Mouse (Mus musculus): ENCODE results near the gene Dppa4.

DNA sequence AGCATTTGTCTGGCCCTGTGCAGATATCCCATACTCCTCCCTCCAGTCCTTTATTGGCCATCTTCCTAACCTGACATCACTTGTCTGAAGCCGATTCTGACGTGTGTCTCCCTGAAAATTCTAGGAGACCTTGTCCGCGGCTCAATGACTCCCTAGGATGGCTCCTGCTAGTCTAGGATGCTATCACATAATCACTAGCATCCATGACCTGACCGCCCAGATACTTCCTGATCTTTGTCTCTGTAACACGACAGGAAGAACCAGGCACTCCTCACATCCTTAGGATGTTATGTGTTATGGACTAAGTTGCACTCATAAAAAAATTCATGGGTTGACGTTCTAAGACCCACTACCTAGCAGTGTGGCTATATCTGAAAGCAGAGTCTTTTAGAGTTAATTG lies 45.9 kb upstream of the Dppa4 start:
- TF ChIP-seq CTCF (IDR thresholded peaks at IDR 0.05; ENCODE audit: low read depth, low read length) = no peak
- no peak for TF ChIP-seq POLR2A (IDR thresholded peaks at IDR 0.05; ENCODE audit: borderline replicate concordance, low read depth, low read length)
